Mouse (Mus musculus): ENCODE data around the gene Wscd2. TPM values are rescaled to one million over a fixed set of nuclear protein-coding genes. Genes with fewer than 3 reads are reported as not detected.
A peak's percentile ranks its signal among the peaks of the same experiment; 100 is the strongest.

The Wscd2 gene
- polyA plus RNA-seq, 1 experiment from 2014 or later: 3.9 TPM

GRCm38 (mm10) chr5:113550249-113550648 lies 60.1 kb downstream of the Wscd2 start:
- 60% methylated on average over 8 of the region's 8 CpGs for WGBS
- H3K4me1 ChIP-seq: peaks cover 37% of the 10 kb centered on the region
- no peak overlapping the region for H3K27ac ChIP-seq
- peaks cover 37% of the 10 kb centered on the region for H3K27me3 ChIP-seq (ENCODE audit: poor library complexity, severe bottlenecking)
- H3K36me3 ChIP-seq (replicated peaks): no peaks in the 10 kb centered on the region
- DNase-seq (ENCODE audit: extremely low spot score, low spot score): no peak
- no peaks in the 10 kb centered on the region for H3K9me3 ChIP-seq
- H3K4me3 ChIP-seq: no peak overlapping the region

GRCm38 (mm10) chr5:113550759-113551158 lies 60.6 kb downstream of the Wscd2 start:
- Histone ChIP-seq H3K4me3 (no peak overlapping the region), H3K4me1 (peaks cover 32% of the 10 kb centered on the region), H3K27me3 (ENCODE audit: poor library complexity, severe bottlenecking) (peaks cover 37% of the 10 kb centered on the region), H3K27ac (no peak overlapping the region), H3K36me3 (replicated peaks) (no peaks in the 10 kb centered on the region), H3K9me3 (no peaks in the 10 kb centered on the region)
- 27% methylated on average over 19 of the region's 19 CpGs for WGBS
- DNase-seq (ENCODE audit: extremely low spot score, low spot score): no peak

- no peak overlapping the region for H3K4me3 ChIP-seq
- H3K27me3 ChIP-seq (ENCODE audit: poor library complexity, severe bottlenecking): peaks cover 37% of the 10 kb centered on the region
- no peaks in the 10 kb centered on the region for H3K36me3 ChIP-seq (replicated peaks)
- peak; percentile 55 for DNase-seq (ENCODE audit: extremely low spot score, low spot score)
- peaks cover 36% of the 10 kb centered on the region for H3K4me1 ChIP-seq
- H3K27ac ChIP-seq: no peak overlapping the region
- H3K9me3 ChIP-seq: no peaks in the 10 kb centered on the region
- 11% methylated on average over 9 of the region's 9 CpGs for WGBS
Observed at GRCm38 (mm10) chr5:113553402-113553897, 63.3 kb downstream of the Wscd2 start.

- Histone ChIP-seq H3K27me3 (ENCODE audit: poor library complexity, severe bottlenecking) (peaks cover 37% of the 10 kb centered on the region), H3K4me1 (peaks cover 36% of the 10 kb centered on the region), H3K27ac (no peak overlapping the region), H3K9me3 (no peaks in the 10 kb centered on the region), H3K36me3 (replicated peaks) (no peaks in the 10 kb centered on the region), H3K4me3 (no peak overlapping the region)
- WGBS: 71% methylated on average over 15 of the region's 15 CpGs
- no peak for DNase-seq (ENCODE audit: extremely low spot score, low spot score)
Observed at GRCm38 (mm10) chr5:113554095-113554494, 64.0 kb downstream of the Wscd2 start.

GRCm38 (mm10) chr5:113554571-113554970 lies 64.4 kb downstream of the Wscd2 start:
- Histone ChIP-seq H3K27ac (no peak overlapping the region), H3K4me3 (no peak overlapping the region), H3K9me3 (no peaks in the 10 kb centered on the region), H3K4me1 (peaks cover 36% of the 10 kb centered on the region), H3K27me3 (ENCODE audit: poor library complexity, severe bottlenecking) (peaks cover 37% of the 10 kb centered on the region), H3K36me3 (replicated peaks) (no peaks in the 10 kb centered on the region)
- 90% methylated on average over 2 of the region's 2 CpGs for WGBS
- no peak for DNase-seq (ENCODE audit: extremely low spot score, low spot score)

GRCm38 (mm10) chr5:113555684-113556083 lies 65.6 kb downstream of the Wscd2 start:
- no peak for DNase-seq (ENCODE audit: extremely low spot score, low spot score)
- Histone ChIP-seq H3K9me3 (no peaks in the 10 kb centered on the region), H3K4me1 (peaks cover 29% of the 10 kb centered on the region), H3K27me3 (ENCODE audit: poor library complexity, severe bottlenecking) (peaks cover 28% of the 10 kb centered on the region), H3K27ac (no peak overlapping the region), H3K4me3 (no peak overlapping the region), H3K36me3 (replicated peaks) (no peaks in the 10 kb centered on the region)
- 79% methylated on average over 2 of the region's 2 CpGs for WGBS

GRCm38 (mm10) chr5:113558065-113558464 lies 67.9 kb downstream of the Wscd2 start:
- Histone ChIP-seq H3K9me3 (no peaks in the 10 kb centered on the region), H3K27ac (no peak overlapping the region), H3K27me3 (ENCODE audit: poor library complexity, severe bottlenecking) (0 out of 2 replicates have a peak, but pooled peaks cover 4% of the 10 kb centered on the region), H3K4me1 (peaks cover 17% of the 10 kb centered on the region; the same call in 1 of the 2 replicates), H3K36me3 (replicated peaks) (no peaks in the 10 kb centered on the region), H3K4me3 (no peak overlapping the region)
- DNase-seq (ENCODE audit: extremely low spot score, low spot score): no peak
- WGBS: 92% methylated on average over 8 of the region's 8 CpGs

GRCm38 (mm10) chr5:113559627-113560026 lies 69.5 kb downstream of the Wscd2 start:
- H3K9me3 ChIP-seq: no peaks in the 10 kb centered on the region
- H3K4me3 ChIP-seq: no peak overlapping the region
- H3K27ac ChIP-seq: no peak overlapping the region
- WGBS: 86% methylated on average over 5 of the region's 5 CpGs
- no peaks in the 10 kb centered on the region for H3K36me3 ChIP-seq (replicated peaks)
- 0 out of 2 replicates have a peak, but pooled peaks cover 6% of the 10 kb centered on the region for H3K4me1 ChIP-seq
- no peaks in the 10 kb centered on the region for H3K27me3 ChIP-seq (ENCODE audit: poor library complexity, severe bottlenecking)
- DNase-seq (ENCODE audit: extremely low spot score, low spot score): no peak

- Histone ChIP-seq H3K36me3 (replicated peaks) (no peaks in the 10 kb centered on the region), H3K27ac (no peak overlapping the region), H3K27me3 (ENCODE audit: poor library complexity, severe bottlenecking) (no peaks in the 10 kb centered on the region), H3K9me3 (no peaks in the 10 kb centered on the region), H3K4me3 (no peak overlapping the region), H3K4me1 (no peaks in the 10 kb centered on the region)
- WGBS: 22% methylated on average over 4 of the region's 4 CpGs
- DNase-seq (ENCODE audit: extremely low spot score, low spot score): no peak
Observed at GRCm38 (mm10) chr5:113564463-113564862, 74.3 kb downstream of the Wscd2 start.

GRCm38 (mm10) chr5:113565101-113565854 lies 75.1 kb downstream of the Wscd2 start:
- no peak overlapping the region for H3K27ac ChIP-seq
- H3K9me3 ChIP-seq: no peaks in the 10 kb centered on the region; the same call in 1 of the 2 replicates
- no peak overlapping the region for H3K4me3 ChIP-seq
- no peaks in the 10 kb centered on the region for H3K36me3 ChIP-seq (replicated peaks)
- no peaks in the 10 kb centered on the region for H3K27me3 ChIP-seq (ENCODE audit: poor library complexity, severe bottlenecking)
- H3K4me1 ChIP-seq: peaks cover 2% of the 10 kb centered on the region; the same call in 1 of the 2 replicates
- no peak for DNase-seq (ENCODE audit: extremely low spot score, low spot score)
- WGBS: 83% methylated on average over 10 of the region's 10 CpGs

- Histone ChIP-seq H3K36me3 (replicated peaks) (no peaks in the 10 kb centered on the region), H3K27ac (no peak overlapping the region), H3K4me1 (peaks cover 6% of the 10 kb centered on the region; the same call in 1 of the 2 replicates), H3K27me3 (ENCODE audit: poor library complexity, severe bottlenecking) (no peaks in the 10 kb centered on the region), H3K4me3 (no peak overlapping the region), H3K9me3 (no peaks in the 10 kb centered on the region; the same call in 1 of the 2 replicates)
- WGBS: 76% methylated on average over 12 of the region's 12 CpGs
- no peak for DNase-seq (ENCODE audit: extremely low spot score, low spot score)
Observed at GRCm38 (mm10) chr5:113565858-113566257, 75.7 kb downstream of the Wscd2 start.

GRCm38 (mm10) chr5:113570056-113570717 lies 80.1 kb downstream of the Wscd2 start:
- H3K9me3 ChIP-seq: no peaks in the 10 kb centered on the region; the same call in 1 of the 2 replicates
- 58% methylated on average over 7 of the region's 7 CpGs for WGBS
- peaks cover 6% of the 10 kb centered on the region; the same call in 1 of the 2 replicates for H3K4me1 ChIP-seq
- no peak overlapping the region for H3K4me3 ChIP-seq
- no peaks in the 10 kb centered on the region for H3K27me3 ChIP-seq (ENCODE audit: poor library complexity, severe bottlenecking)
- no peak for DNase-seq (ENCODE audit: extremely low spot score, low spot score)
- no peaks in the 10 kb centered on the region for H3K36me3 ChIP-seq (replicated peaks)
- H3K27ac ChIP-seq: no peak overlapping the region

GRCm38 (mm10) chr5:113577555-113577954 lies 87.4 kb downstream of the Wscd2 start:
- no peaks in the 10 kb centered on the region for H3K27me3 ChIP-seq (ENCODE audit: poor library complexity, severe bottlenecking)
- H3K9me3 ChIP-seq: no peaks in the 10 kb centered on the region
- H3K4me1 ChIP-seq: peaks cover 8% of the 10 kb centered on the region
- no peaks in the 10 kb centered on the region for H3K36me3 ChIP-seq (replicated peaks)
- H3K27ac ChIP-seq: no peak overlapping the region
- no peak for DNase-seq (ENCODE audit: extremely low spot score, low spot score)
- 77% methylated on average over 7 of the region's 7 CpGs for WGBS
- no peak overlapping the region for H3K4me3 ChIP-seq

All from forebrain, embryonic 10.5 days (tissue).